Mouse (Mus musculus) R1 (cell line): ENCODE measurements around the gene Fcgr3.
A peak's percentile ranks its signal among the peaks of the same experiment; 100 is the strongest.

ENCODE experiments used
- DNase-seq: peaks from one replicate; pipeline ENCODE4 v3.0.0-alpha.2; 2018; ENCODE audit warnings: low read depth, low spot score

Fcgr3 gene

GRCm38 (mm10) chr1:171011733-171012132, 53.0 kb downstream of the Fcgr3 start:
- no peak for DNase-seq

- DNase-seq, result peak; percentile 80
Observed at GRCm38 (mm10) chr1:171006905-171007304, 57.8 kb downstream of the Fcgr3 start.

- no peak for DNase-seq
Observed at GRCm38 (mm10) chr1:171006335-171006734, 58.4 kb downstream of the Fcgr3 start.

GRCm38 (mm10) chr1:171005586-171005985, 59.1 kb downstream of the Fcgr3 start:
- DNase-seq, result no peak

- DNase-seq, result no peak
Observed at GRCm38 (mm10) chr1:171005081-171005480, 59.7 kb downstream of the Fcgr3 start.
